Mouse (Mus musculus): ENCODE results near the gene Mllt3. TPM values are rescaled to one million over a fixed set of nuclear protein-coding genes. Genes with fewer than 3 reads are reported as not detected.

Mllt3 gene
- polyA plus RNA-seq, 2 experiments, result 23.4 to 41.3 TPM

DNA sequence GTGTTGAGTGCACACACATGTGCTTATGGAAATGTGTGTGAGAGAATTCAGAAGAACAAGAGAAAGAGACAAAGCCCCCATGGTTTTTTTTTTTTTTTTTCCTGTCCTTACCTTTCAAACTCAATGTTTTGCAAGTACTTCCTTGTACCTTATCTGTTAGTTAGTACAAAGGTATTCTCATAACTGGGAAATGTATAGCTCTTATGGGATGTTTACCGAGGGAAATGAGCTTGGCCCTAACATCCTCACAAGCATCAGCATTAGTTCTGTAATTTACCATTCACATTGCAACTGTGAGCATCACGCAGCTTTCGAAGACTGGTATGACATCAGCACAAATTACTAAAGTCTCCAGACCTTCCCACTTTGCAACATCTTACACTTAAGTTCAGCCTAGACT is 231.8 kb downstream of the Mllt3 start:
- DNase-seq (ENCODE audit: low spot score) (no peak), ATAC-seq (ENCODE audit: low FRiP score, low read depth) (no peak)
- Histone ChIP-seq H3K27me3 (ENCODE audit: control insufficient read depth, insufficient read depth, low read length) (no peaks in the 10 kb centered on the region), H3K4me1 (ENCODE audit: control insufficient read depth, insufficient read depth, low read length) (0 out of 2 replicates have a peak, but pooled peaks cover 4% of the 10 kb centered on the region), H3K4me2 (replicated peaks; ENCODE audit: low read depth, low read length, severe bottlenecking) (no peak overlapping the region), H3K36me3 (ENCODE audit: control insufficient read depth, insufficient read depth, low read length) (no peaks in the 10 kb centered on the region), H3K27ac (replicated peaks; ENCODE audit: low read depth, low read length) (no peak overlapping the region), H3K9ac (ENCODE audit: low read depth, low read length, severe bottlenecking) (no peak overlapping the region), H3K9me3 (ENCODE audit: control insufficient read depth, low read length) (no peaks in the 10 kb centered on the region), H3K4me3 (replicated peaks; ENCODE audit: low read length) (no peak overlapping the region)
- 79% methylated on average over 3 of the region's 3 CpGs for WGBS
- no peak for TF ChIP-seq POLR2A (IDR thresholded peaks at IDR 0.05; ENCODE audit: borderline replicate concordance, extremely low read depth, insufficient read depth, insufficient read length)

DNA sequence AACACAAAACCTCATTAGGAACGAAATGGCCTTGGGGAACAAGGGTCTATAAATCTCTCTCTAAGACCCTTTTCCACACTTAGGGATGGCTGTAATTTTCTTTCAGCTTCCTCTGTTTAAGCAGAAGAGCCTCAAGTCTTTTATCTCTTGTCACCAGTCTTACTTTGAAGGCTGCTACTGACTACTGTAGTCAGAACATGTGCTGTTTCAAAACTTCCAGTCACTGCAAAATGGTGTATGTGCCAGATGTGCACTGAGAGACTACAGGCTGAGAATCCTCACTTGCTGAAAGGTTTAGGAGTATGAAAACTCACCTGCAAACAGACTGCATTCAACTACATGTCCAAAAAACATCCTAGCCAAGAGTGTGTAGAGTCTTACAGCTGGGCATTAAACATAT is 232.9 kb downstream of the Mllt3 start:
- no peak overlapping the region for H3K4me3 ChIP-seq (replicated peaks; ENCODE audit: low read length)
- H3K9me3 ChIP-seq (ENCODE audit: control insufficient read depth, low read length), result no peaks in the 10 kb centered on the region
- H3K4me1 ChIP-seq (ENCODE audit: control insufficient read depth, insufficient read depth, low read length), result peaks cover 8% of the 10 kb centered on the region
- no peaks in the 10 kb centered on the region for H3K36me3 ChIP-seq (ENCODE audit: control insufficient read depth, insufficient read depth, low read length)
- no peak overlapping the region for H3K27ac ChIP-seq (replicated peaks; ENCODE audit: low read depth, low read length)
- H3K9ac ChIP-seq (ENCODE audit: low read depth, low read length, severe bottlenecking), result no peak overlapping the region
- ATAC-seq (ENCODE audit: low FRiP score, low read depth) (no peak), DNase-seq (ENCODE audit: low spot score) (no peak)
- H3K27me3 ChIP-seq (ENCODE audit: control insufficient read depth, insufficient read depth, low read length), result no peaks in the 10 kb centered on the region
- H3K4me2 ChIP-seq (replicated peaks; ENCODE audit: low read depth, low read length, severe bottlenecking), result no peak overlapping the region
- 31% methylated on average over 1 of the region's 1 CpGs for WGBS
- TF ChIP-seq POLR2A (IDR thresholded peaks at IDR 0.05; ENCODE audit: borderline replicate concordance, extremely low read depth, insufficient read depth, insufficient read length), result no peak

DNA sequence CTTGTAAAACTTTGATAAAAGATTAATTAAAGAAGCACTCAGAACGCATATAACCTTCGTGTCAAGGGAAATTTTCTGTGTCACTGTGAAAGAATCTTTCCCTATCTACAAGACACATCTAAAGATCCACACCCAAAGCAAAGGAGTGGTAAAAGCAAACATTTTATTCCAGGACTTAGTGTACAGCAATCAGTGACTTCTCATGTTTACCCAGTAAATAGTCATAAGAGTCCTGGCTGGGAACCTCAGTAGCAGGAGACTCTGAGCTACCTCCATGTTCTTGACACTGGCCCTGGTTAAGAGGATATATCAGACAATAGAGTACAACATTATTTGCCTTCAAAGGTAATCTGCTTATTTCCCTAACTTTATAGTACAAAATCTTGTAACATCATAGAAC is 233.7 kb downstream of the Mllt3 start:
- TF ChIP-seq POLR2A (IDR thresholded peaks at IDR 0.05; ENCODE audit: borderline replicate concordance, extremely low read depth, insufficient read depth, insufficient read length), result no peak
- H3K27me3 ChIP-seq (ENCODE audit: control insufficient read depth, insufficient read depth, low read length), result no peaks in the 10 kb centered on the region
- ATAC-seq (ENCODE audit: low FRiP score, low read depth) (no peak), DNase-seq (ENCODE audit: low spot score) (no peak)
- WGBS, result 88% methylated on average over 2 of the region's 2 CpGs
- peaks cover 8% of the 10 kb centered on the region for H3K4me1 ChIP-seq (ENCODE audit: control insufficient read depth, insufficient read depth, low read length)
- no peak overlapping the region for H3K4me2 ChIP-seq (replicated peaks; ENCODE audit: low read depth, low read length, severe bottlenecking)
- no peaks in the 10 kb centered on the region for H3K9me3 ChIP-seq (ENCODE audit: control insufficient read depth, low read length)
- no peak overlapping the region for H3K27ac ChIP-seq (replicated peaks; ENCODE audit: low read depth, low read length)
- H3K4me3 ChIP-seq (replicated peaks; ENCODE audit: low read length), result no peak overlapping the region
- no peak overlapping the region for H3K9ac ChIP-seq (ENCODE audit: low read depth, low read length, severe bottlenecking)
- no peaks in the 10 kb centered on the region for H3K36me3 ChIP-seq (ENCODE audit: control insufficient read depth, insufficient read depth, low read length)

DNA sequence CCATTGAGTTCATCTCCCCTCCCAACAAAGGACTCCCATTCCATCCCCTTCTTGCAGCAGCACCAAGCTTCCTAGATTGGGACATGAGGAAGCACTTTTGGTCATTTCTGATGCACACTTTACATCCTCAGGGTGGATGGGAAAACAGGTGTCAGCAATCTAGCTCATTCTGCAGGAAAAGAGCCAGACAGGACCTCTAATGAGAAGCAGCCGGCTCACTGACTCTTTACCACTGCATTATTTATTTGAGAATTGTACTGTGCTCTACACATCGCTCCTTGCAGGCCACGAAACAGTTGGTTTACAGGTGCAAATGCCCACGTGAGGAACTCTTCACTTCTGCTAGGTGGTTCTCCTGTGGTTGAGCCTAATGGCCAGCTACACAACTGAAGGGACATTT is 237.9 kb downstream of the Mllt3 start:
- H3K27ac ChIP-seq (replicated peaks; ENCODE audit: low read depth, low read length), result no peak overlapping the region
- TF ChIP-seq POLR2A (IDR thresholded peaks at IDR 0.05; ENCODE audit: borderline replicate concordance, extremely low read depth, insufficient read depth, insufficient read length), result no peak
- peaks cover 7% of the 10 kb centered on the region for H3K4me1 ChIP-seq (ENCODE audit: control insufficient read depth, insufficient read depth, low read length)
- DNase-seq (ENCODE audit: low spot score) (no peak), ATAC-seq (ENCODE audit: low FRiP score, low read depth) (no peak)
- no peak overlapping the region for H3K9ac ChIP-seq (ENCODE audit: low read depth, low read length, severe bottlenecking)
- H3K36me3 ChIP-seq (ENCODE audit: control insufficient read depth, insufficient read depth, low read length), result peaks cover 9% of the 10 kb centered on the region; the same call in 1 of the 2 replicates
- H3K27me3 ChIP-seq (ENCODE audit: control insufficient read depth, insufficient read depth, low read length), result no peaks in the 10 kb centered on the region
- no peak overlapping the region for H3K4me2 ChIP-seq (replicated peaks; ENCODE audit: low read depth, low read length, severe bottlenecking)
- no peak overlapping the region for H3K4me3 ChIP-seq (replicated peaks; ENCODE audit: low read length)
- whole genome bisulfite sequencing, result 33% methylated on average over 4 of the region's 4 CpGs
- no peaks in the 10 kb centered on the region for H3K9me3 ChIP-seq (ENCODE audit: control insufficient read depth, low read length)

DNA sequence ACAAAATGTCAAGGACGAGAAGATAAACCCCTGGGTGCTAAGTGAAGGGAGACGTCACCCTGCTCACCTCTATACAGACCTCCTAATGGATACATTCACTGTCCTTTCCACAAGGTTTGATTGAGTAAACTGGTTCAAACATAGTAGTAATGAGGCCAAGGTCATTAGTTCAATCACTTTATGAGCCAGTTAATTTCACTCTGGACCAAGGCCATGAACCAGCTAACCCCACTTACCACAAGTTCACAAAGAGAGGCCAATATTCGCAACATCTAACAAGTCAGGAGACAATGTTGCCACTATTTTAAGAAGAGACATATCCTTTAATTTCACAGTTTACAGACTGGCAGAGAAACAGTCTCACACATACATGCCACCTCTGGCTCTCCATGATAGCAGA is 238.9 kb downstream of the Mllt3 start:
- ATAC-seq (ENCODE audit: low FRiP score, low read depth), result no peak
- Histone ChIP-seq H3K4me3 (replicated peaks; ENCODE audit: low read length) (no peak overlapping the region), H3K27ac (replicated peaks; ENCODE audit: low read depth, low read length) (no peak overlapping the region), H3K27me3 (ENCODE audit: control insufficient read depth, insufficient read depth, low read length) (no peaks in the 10 kb centered on the region), H3K9me3 (ENCODE audit: control insufficient read depth, low read length) (no peaks in the 10 kb centered on the region), H3K36me3 (ENCODE audit: control insufficient read depth, insufficient read depth, low read length) (peaks cover 11% of the 10 kb centered on the region; the same call in 1 of the 2 replicates), H3K9ac (ENCODE audit: low read depth, low read length, severe bottlenecking) (no peak overlapping the region), H3K4me1 (ENCODE audit: control insufficient read depth, insufficient read depth, low read length) (peaks cover 7% of the 10 kb centered on the region), H3K4me2 (replicated peaks; ENCODE audit: low read depth, low read length, severe bottlenecking) (no peak overlapping the region)
- no peak for DNase-seq (ENCODE audit: low spot score)
- 59% methylated on average over 3 of the region's 3 CpGs for WGBS
- no peak for TF ChIP-seq POLR2A (IDR thresholded peaks at IDR 0.05; ENCODE audit: borderline replicate concordance, extremely low read depth, insufficient read depth, insufficient read length)

DNA sequence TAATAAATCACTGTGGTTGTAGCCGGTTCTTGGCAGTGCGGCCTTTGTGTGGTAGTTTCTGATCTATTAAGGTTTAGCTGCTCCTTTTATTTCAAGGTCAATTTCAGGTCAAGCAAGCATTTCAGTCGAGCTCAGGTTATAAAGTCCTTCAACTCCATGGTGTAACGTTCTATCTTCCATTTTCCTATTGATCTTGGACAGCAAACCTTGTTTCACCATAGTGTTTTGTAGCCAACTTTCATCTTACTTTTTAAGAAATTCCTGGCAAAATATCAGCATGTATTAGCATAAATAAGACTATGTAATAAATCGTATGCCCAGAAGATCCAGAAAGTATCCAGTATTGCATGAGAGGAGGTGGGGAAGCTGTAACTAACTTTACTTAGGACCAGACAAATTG is 240.7 kb downstream of the Mllt3 start:
- TF ChIP-seq POLR2A (IDR thresholded peaks at IDR 0.05; ENCODE audit: borderline replicate concordance, extremely low read depth, insufficient read depth, insufficient read length), result no peak
- H3K4me1 ChIP-seq (ENCODE audit: control insufficient read depth, insufficient read depth, low read length), result peaks cover 7% of the 10 kb centered on the region
- no peak overlapping the region for H3K9ac ChIP-seq (ENCODE audit: low read depth, low read length, severe bottlenecking)
- H3K27me3 ChIP-seq (ENCODE audit: control insufficient read depth, insufficient read depth, low read length), result no peaks in the 10 kb centered on the region
- WGBS, result 47% methylated on average over 5 of the region's 5 CpGs
- H3K36me3 ChIP-seq (ENCODE audit: control insufficient read depth, insufficient read depth, low read length), result peaks cover 19% of the 10 kb centered on the region; the same call in 1 of the 2 replicates
- DNase-seq (ENCODE audit: low spot score) (no peak), ATAC-seq (ENCODE audit: low FRiP score, low read depth) (no peak)
- H3K4me2 ChIP-seq (replicated peaks; ENCODE audit: low read depth, low read length, severe bottlenecking), result no peak overlapping the region
- H3K27ac ChIP-seq (replicated peaks; ENCODE audit: low read depth, low read length), result no peak overlapping the region
- no peak overlapping the region for H3K4me3 ChIP-seq (replicated peaks; ENCODE audit: low read length)
- no peaks in the 10 kb centered on the region for H3K9me3 ChIP-seq (ENCODE audit: control insufficient read depth, low read length)

Data from limb, embryonic 14.5 days (tissue).